Mouse (Mus musculus): ENCODE measurements around the gene Vwa8. TPM values are rescaled to one million over a fixed set of nuclear protein-coding genes. Genes with fewer than 3 reads are reported as not detected.
A peak's percentile ranks its signal among the peaks of the same experiment; 100 is the strongest.

Vwa8 gene
- total and polyA plus RNA-seq, 2 experiments from 2014 or later, result 8.1 to 19.5 TPM

DNA sequence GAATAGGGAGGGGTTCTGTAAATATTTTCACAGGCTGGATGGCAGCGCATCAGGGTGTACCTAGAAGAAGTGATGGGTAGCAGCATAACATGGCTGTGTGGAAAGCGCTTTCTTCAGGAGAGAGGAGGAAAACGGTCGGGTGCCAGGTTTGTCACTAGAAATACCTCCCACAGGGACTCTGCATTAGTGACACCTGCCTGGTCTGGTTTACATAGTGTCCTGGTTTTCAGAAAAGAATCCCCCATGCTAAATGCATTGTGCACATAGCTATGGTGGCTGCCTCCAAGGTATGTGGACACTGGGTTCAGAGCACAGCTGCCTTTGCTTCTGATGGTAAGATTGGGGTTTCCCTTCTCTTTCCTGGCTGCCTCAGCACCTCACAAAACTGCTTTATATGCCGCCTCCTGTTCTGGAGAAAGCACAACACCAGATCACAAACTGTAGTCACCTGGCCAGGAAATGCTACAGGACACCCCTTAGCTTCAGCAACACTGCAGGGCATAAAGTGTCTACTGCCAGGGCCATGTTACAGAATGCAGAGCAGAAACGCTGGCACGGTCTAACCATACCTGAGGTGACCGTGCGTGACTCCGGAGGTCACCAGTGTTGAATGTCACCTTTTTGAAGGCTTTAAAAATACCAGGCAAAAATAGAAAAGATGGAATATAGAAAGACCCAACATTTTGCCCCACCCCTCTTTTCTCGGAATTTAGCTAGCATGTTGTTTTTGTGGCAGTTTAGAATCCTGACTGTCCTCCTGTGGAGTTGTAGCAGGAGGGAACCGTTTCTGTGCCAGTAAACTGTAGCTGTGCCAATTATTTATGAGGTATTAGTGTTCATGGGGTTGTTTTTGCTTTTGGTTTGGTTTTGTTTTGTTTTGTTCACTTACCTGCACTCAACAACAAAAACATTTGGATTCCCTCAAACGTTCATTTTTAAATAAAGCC is 295.7 kb downstream of the Vwa8 start:
- no peak for ATAC-seq (ENCODE audit: low FRiP score)
- WGBS, result 91% methylated on average over 13 of the region's 13 CpGs
- no peak for TF ChIP-seq CTCF (IDR thresholded peaks at IDR 0.05)

DNA sequence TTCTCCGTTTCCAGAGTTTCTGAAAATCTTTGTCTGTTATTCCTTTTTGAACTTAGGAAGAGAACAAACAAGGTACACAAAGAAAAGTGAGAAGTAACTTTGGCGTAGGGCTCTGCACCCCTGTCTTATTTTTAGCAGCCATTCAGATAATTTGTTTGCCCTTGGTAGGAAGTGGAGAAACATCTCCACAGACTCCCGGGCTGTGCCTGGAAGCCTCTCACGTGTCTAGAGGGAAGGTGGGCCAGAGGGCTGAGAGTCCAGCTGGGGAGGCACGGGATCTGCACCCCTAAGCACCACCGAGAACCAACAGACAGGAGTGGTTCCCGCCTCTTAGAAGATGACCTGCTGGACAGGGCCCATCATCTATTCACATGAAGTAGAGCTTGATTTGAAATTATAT is 302.9 kb downstream of the Vwa8 start:
- Histone ChIP-seq H3K9me3 (ENCODE audit: low read length) (no peaks in the 10 kb centered on the region), H3K36me3 (ENCODE audit: insufficient read depth, low read length) (no peaks in the 10 kb centered on the region), H3K4me3 (ENCODE audit: low read depth, low read length) (no peak overlapping the region), H3K4me2 (ENCODE audit: low read depth, low read length, poor library complexity, severe bottlenecking) (no peak overlapping the region), H3K27ac (ENCODE audit: low read depth, low read length) (no peak overlapping the region), H3K27me3 (ENCODE audit: insufficient read depth, low read length) (no peaks in the 10 kb centered on the region), H3K9ac (replicated peaks; ENCODE audit: low read length, poor library complexity, severe bottlenecking) (no peak overlapping the region), H3K4me1 (ENCODE audit: insufficient read depth, low read length) (no peaks in the 10 kb centered on the region)
- ATAC-seq (ENCODE audit: low FRiP score), result no peak
- DNase-seq (ENCODE audit: low spot score), result no peak
- TF ChIP-seq CTCF (IDR thresholded peaks at IDR 0.05), result no peak
- 93% methylated on average over 7 of the region's 7 CpGs for WGBS

More for the DNA sequence above, 295.7 kb downstream of the Vwa8 start:
- Histone ChIP-seq H3K27me3 (ENCODE audit: insufficient read depth, low read length) (no peaks in the 10 kb centered on the region), H3K4me3 (ENCODE audit: low read depth, low read length) (no peak overlapping the region), H3K4me1 (ENCODE audit: insufficient read depth, low read length) (no peaks in the 10 kb centered on the region), H3K36me3 (ENCODE audit: insufficient read depth, low read length) (no peaks in the 10 kb centered on the region), H3K27ac (ENCODE audit: low read depth, low read length) (no peak overlapping the region), H3K9me3 (ENCODE audit: low read length) (no peaks in the 10 kb centered on the region), H3K9ac (replicated peaks; ENCODE audit: low read length, poor library complexity, severe bottlenecking) (no peak overlapping the region), H3K4me2 (ENCODE audit: low read depth, low read length, poor library complexity, severe bottlenecking) (no peak overlapping the region)
- DNase-seq (ENCODE audit: low spot score), result no peak

DNA sequence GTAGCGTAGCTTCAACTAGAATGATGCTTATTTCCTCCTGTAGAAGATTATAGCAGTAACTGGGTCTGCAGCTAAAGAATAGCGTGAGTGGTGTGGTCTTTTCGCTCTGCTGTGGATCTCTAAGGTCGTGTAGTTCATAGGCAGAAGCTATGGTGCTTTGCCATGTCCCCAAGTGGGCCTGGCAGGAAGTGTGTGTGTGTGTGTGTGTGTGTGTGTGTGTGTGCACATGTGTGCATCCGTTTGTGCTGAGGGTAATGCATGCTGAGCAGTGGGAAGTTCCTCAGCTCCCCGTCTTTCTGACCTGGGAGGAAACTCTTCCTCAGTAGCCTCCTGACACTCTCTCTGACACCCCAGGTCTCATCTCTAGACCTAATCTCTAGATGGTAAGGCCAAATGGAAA is 305.0 kb downstream of the Vwa8 start:
- Histone ChIP-seq H3K9me3 (ENCODE audit: low read length) (no peaks in the 10 kb centered on the region), H3K4me1 (ENCODE audit: insufficient read depth, low read length) (no peaks in the 10 kb centered on the region; the same call in 1 of the 2 replicates), H3K27me3 (ENCODE audit: insufficient read depth, low read length) (no peaks in the 10 kb centered on the region), H3K36me3 (ENCODE audit: insufficient read depth, low read length) (no peaks in the 10 kb centered on the region), H3K4me3 (ENCODE audit: low read depth, low read length) (no peak overlapping the region), H3K4me2 (ENCODE audit: low read depth, low read length, poor library complexity, severe bottlenecking) (no peak overlapping the region), H3K27ac (ENCODE audit: low read depth, low read length) (no peak overlapping the region), H3K9ac (replicated peaks; ENCODE audit: low read length, poor library complexity, severe bottlenecking) (no peak overlapping the region)
- ATAC-seq (ENCODE audit: low FRiP score) (no peak), DNase-seq (ENCODE audit: low spot score) (no peak)
- no peak for TF ChIP-seq CTCF (IDR thresholded peaks at IDR 0.05)
- 81% methylated on average over 6 of the region's 6 CpGs for WGBS

DNA sequence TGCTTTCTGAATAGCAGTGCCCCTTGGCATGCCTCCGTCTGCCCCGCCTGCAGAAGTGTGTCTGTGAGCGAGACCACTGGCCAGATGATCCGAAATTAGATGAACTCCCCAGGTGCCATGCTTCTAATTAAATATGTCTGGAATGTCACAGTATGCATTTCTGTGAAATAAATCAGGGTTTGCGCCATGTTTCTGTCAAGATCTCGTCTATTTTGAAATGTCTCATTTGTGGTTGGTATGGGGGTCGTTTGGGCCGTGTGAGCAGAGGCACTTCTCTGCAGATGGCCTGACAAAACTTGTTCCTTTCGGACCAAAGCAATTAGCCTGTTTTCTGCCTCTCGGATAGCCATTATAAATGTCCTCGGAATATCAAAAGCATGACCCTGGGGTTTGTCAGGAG is 306.1 kb downstream of the Vwa8 start:
- Histone ChIP-seq H3K27me3 (ENCODE audit: insufficient read depth, low read length) (no peaks in the 10 kb centered on the region), H3K9ac (replicated peaks; ENCODE audit: low read length, poor library complexity, severe bottlenecking) (no peak overlapping the region), H3K27ac (ENCODE audit: low read depth, low read length) (no peak overlapping the region), H3K4me1 (ENCODE audit: insufficient read depth, low read length) (no peaks in the 10 kb centered on the region; the same call in 1 of the 2 replicates), H3K4me3 (ENCODE audit: low read depth, low read length) (no peak overlapping the region), H3K9me3 (ENCODE audit: low read length) (no peaks in the 10 kb centered on the region), H3K36me3 (ENCODE audit: insufficient read depth, low read length) (0 out of 2 replicates have a peak, but pooled peaks cover under 1% of the 10 kb centered on the region), H3K4me2 (ENCODE audit: low read depth, low read length, poor library complexity, severe bottlenecking) (no peak overlapping the region)
- peak; percentile 38 for DNase-seq (ENCODE audit: low spot score)
- no peak for TF ChIP-seq CTCF (IDR thresholded peaks at IDR 0.05)
- ATAC-seq (ENCODE audit: low FRiP score), result no peak
- 79% methylated on average over 11 of the region's 11 CpGs for WGBS

DNA sequence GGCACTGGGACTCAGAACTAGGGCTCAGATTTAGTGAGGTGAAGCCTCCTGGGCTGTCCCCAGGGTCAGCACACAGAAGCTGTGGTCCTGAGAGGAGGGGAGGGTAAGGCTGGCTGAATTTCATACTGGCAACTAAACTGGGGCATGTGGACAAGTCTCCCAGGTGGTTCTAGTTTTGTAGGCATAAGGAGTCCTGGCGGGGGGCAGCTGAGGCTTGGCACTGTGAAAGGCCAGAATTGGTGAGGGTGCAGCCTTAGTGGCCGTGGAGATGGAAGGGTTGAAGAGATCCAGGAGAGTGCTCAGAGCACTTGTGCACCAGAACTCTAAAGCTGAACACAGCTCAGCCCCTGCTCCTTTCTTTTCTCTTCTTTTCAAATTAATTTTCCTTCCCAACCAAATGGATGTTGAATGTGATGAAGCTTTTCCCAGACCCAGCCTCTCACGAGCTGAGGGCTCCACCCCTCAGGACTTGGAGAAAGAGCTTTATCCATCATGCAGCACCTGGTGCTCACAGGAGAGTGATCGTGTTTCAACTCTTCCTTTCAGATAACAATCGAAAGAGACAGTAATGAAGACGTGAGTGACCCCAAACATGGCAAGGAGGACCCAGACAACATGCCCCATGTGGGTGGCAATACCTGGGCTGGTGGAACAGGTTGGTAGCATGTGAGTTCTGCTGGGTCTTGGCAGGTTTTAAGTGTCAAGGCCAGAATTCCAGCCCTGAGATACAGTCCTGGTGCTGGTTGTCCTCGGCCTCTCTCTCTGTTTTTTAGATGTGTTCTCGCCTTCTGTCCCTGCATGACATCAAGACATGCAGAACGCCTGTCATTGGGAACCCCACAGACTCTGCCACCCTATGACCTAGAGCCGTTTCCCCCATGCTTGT is 307.9 kb downstream of the Vwa8 start:
- Histone ChIP-seq H3K4me3 (ENCODE audit: low read depth, low read length) (no peak overlapping the region), H3K27ac (ENCODE audit: low read depth, low read length) (no peak overlapping the region), H3K4me1 (ENCODE audit: insufficient read depth, low read length) (no peaks in the 10 kb centered on the region; the same call in 1 of the 2 replicates), H3K4me2 (ENCODE audit: low read depth, low read length, poor library complexity, severe bottlenecking) (no peak overlapping the region), H3K9me3 (ENCODE audit: low read length) (no peaks in the 10 kb centered on the region), H3K27me3 (ENCODE audit: insufficient read depth, low read length) (no peaks in the 10 kb centered on the region), H3K9ac (replicated peaks; ENCODE audit: low read length, poor library complexity, severe bottlenecking) (no peak overlapping the region), H3K36me3 (ENCODE audit: insufficient read depth, low read length) (peaks cover 5% of the 10 kb centered on the region)
- ATAC-seq (ENCODE audit: low FRiP score), result no peak
- WGBS, result 80% methylated on average over 10 of the region's 10 CpGs
- no peak for DNase-seq (ENCODE audit: low spot score)
- TF ChIP-seq CTCF (IDR thresholded peaks at IDR 0.05), result no peak
